Mouse (Mus musculus) intestine, embryonic 16.5 days (tissue): ENCODE measurements around the gene Plcz1. TPM values are rescaled to one million over a fixed set of nuclear protein-coding genes. Genes with fewer than 3 reads are reported as not detected.
A peak's percentile ranks its signal among the peaks of the same experiment; 100 is the strongest.

Experiments
- ATAC-seq: fragments of 200-750 bp; cut with Nextera tagmentation; 2 replicates; pipeline ENCODE4 v1.8.0; 2017; ENCODE audit warnings: moderate TSS enrichment, moderate library complexity
- H3K27ac ChIP-seq: fragments of 300-500 bp; sonication (generic); 2 replicates; pipeline ENCODE4 v1.5.1; 2014; ENCODE audit warnings: mild to moderate bottlenecking, low read length
- H3K27me3 ChIP-seq: fragments of 300-500 bp; sonication (generic); replicated peaks from 2 replicates; pipeline ENCODE4 v1.6.1; 2014; ENCODE audit warnings: low read length, control low read depth, mixed read lengths; ENCODE audit not compliant: control insufficient read depth, insufficient read depth
- H3K36me3 ChIP-seq: fragments of 300-500 bp; sonication (generic); 2 replicates; pipeline ENCODE4 v1.6.1; 2014; ENCODE audit warnings: low read length, control low read depth; ENCODE audit not compliant: control insufficient read depth, insufficient read depth
- H3K4me1 ChIP-seq: fragments of 300-500 bp; sonication (generic); 2 replicates; pipeline ENCODE4 v1.6.1; 2014; ENCODE audit warnings: low read length, control low read depth, mixed read lengths; ENCODE audit not compliant: control insufficient read depth, insufficient read depth
- H3K4me2 ChIP-seq: fragments of 300-500 bp; sonication (generic); 2 replicates; pipeline ENCODE4 v1.6.1; 2014; ENCODE audit warnings: low read depth, low read length, control low read depth
- H3K4me3 ChIP-seq: fragments of 300-500 bp; sonication (generic); 2 replicates; pipeline ENCODE4 v1.5.1; 2014; ENCODE audit warnings: mild to moderate bottlenecking, low read length
- H3K9ac ChIP-seq: fragments of 300-500 bp; sonication (generic); 2 replicates; pipeline ENCODE4 v1.6.1; 2014; ENCODE audit warnings: low read depth, low read length
- H3K9me3 ChIP-seq: fragments of 300-500 bp; sonication (generic); 2 replicates; pipeline ENCODE4 v1.6.1; 2016; ENCODE audit warnings: low read length, control low read depth; ENCODE audit not compliant: control insufficient read depth
- WGBS: fragments of 180-500 bp; shearing (Covaris S2); extraction: QIAGEN DNeasy Blood & Tissue Kit; methylation state at CpG from one replicate; pipeline ENCODE4 v1.1.7; 2014; 5-methylcytosine and 5-hydroxymethylcytosine counted together
- polyA plus RNA-seq: library from polyadenylated mRNA; unstranded; fragments of >200 nt; fragmentation: Nextera tagmentation; extraction: Ambion mirVana; gene quantifications from 2 replicates; pipeline ENCODE4 v1.2.1, GENCODE M21; 2015

Gene Plcz1
- polyA plus RNA-seq, 1 experiment from 2014 or later: not detected

DNA sequence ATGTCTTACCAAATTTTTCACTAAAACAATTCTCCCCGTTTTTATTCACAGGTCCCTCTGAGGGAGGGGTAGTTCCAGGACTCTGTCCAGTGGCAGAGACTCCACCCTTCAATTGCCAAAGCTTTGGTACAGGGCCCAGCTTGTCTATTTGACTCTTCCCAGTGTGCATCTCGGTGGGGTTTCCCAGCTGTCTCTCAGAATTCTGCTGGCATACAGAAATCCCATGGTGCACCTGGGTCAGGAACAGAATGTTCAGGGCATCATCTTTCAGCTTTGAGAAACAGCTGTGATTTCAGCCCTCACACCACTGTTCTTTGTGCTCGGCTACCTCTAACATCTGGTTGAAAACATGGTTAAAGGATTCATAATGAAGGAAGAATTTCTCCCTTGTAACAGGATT is 77.5 kb downstream of the Plcz1 start:
- Histone ChIP-seq H3K27me3 (no peaks in the 10 kb centered on the region), H3K4me1 (no peaks in the 10 kb centered on the region), H3K4me2 (no peak overlapping the region), H3K27ac (no peak overlapping the region), H3K9me3 (no peaks in the 10 kb centered on the region), H3K9ac (no peak overlapping the region), H3K36me3 (no peaks in the 10 kb centered on the region), H3K4me3 (no peak overlapping the region)
- WGBS: 64% methylated on average over 3 of the region's 3 CpGs
- ATAC-seq: no peak

- 60% methylated on average over 7 of the region's 7 CpGs for WGBS
- H3K4me3 ChIP-seq: no peak overlapping the region
Observed at GRCm38 (mm10) chr6:139957531-139958241, 83.6 kb downstream of the Plcz1 start.

DNA sequence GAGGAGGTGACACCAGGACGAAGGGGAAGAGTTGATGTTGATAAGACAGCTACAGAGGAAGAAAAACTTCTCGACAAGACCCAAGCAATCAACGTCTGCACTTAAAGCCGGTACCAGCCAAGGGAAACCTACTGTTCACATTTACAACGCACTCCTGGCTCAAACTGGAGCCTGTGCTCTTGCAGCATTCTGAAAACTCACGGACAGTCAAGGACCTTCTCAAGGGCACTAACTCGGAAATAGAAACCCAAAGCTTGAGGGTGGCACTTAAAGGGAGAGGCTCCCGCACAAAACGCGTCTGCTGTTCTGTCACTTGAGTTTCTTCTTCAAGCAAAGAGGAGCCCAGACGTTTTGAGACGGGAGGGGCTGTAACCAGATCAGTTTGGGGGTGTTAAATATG is 87.7 kb downstream of the Plcz1 start:
- Histone ChIP-seq H3K27me3 (no peaks in the 10 kb centered on the region), H3K36me3 (no peaks in the 10 kb centered on the region), H3K4me1 (no peaks in the 10 kb centered on the region), H3K9me3 (no peaks in the 10 kb centered on the region), H3K4me3 (no peak overlapping the region), H3K9ac (no peak overlapping the region), H3K27ac (no peak overlapping the region), H3K4me2 (no peak overlapping the region)
- ATAC-seq: no peak
- 82% methylated on average over 12 of the region's 12 CpGs for WGBS

More at GRCm38 (mm10) chr6:139957531-139958241, 83.6 kb downstream of the Plcz1 start:
- no peaks in the 10 kb centered on the region for H3K27me3 ChIP-seq
- no peaks in the 10 kb centered on the region for H3K4me1 ChIP-seq
- no peak overlapping the region for H3K9ac ChIP-seq
- H3K4me2 ChIP-seq: no peak overlapping the region
- ATAC-seq: no peak
- no peak overlapping the region for H3K27ac ChIP-seq
- H3K9me3 ChIP-seq: no peaks in the 10 kb centered on the region
- H3K36me3 ChIP-seq: no peaks in the 10 kb centered on the region

GRCm38 (mm10) chr6:139947106-139947879 is 94.0 kb downstream of the Plcz1 start:
- H3K27ac ChIP-seq: no peak overlapping the region
- no peaks in the 10 kb centered on the region; the same call in 1 of the 2 replicates for H3K4me1 ChIP-seq
- H3K4me2 ChIP-seq: no peak overlapping the region
- H3K9ac ChIP-seq: no peak overlapping the region
- no peaks in the 10 kb centered on the region for H3K27me3 ChIP-seq
- no peak overlapping the region for H3K4me3 ChIP-seq
- no peaks in the 10 kb centered on the region for H3K9me3 ChIP-seq
- WGBS: 71% methylated on average over 8 of the region's 8 CpGs
- H3K36me3 ChIP-seq: no peaks in the 10 kb centered on the region
- peak; percentile 88 for ATAC-seq

Other genes starting within 250 kb of the Plcz1 start
- gene Capza3, start 205 bp downstream of the Plcz1 start, polyA plus RNA-seq: not detected in 2 replicates